Mouse (Mus musculus) midbrain, postnatal 0 days (tissue): ENCODE data around the gene Gpr63. TPM values are rescaled to one million over a fixed set of nuclear protein-coding genes. Genes with fewer than 3 reads are reported as not detected.

ENCODE experiments used
- ATAC-seq: fragments of 200-750 bp; cut with Nextera tagmentation; 2 replicates; pipeline ENCODE4 v1.8.0; 2017; ENCODE audit warnings: moderate number of reproducible peaks, mild to moderate bottlenecking, moderate TSS enrichment, moderate library complexity; ENCODE audit not compliant: low FRiP score
- DNase-seq: peaks from one replicate; pipeline ENCODE4 v3.0.0-alpha.2; 2015; ENCODE audit warnings: low spot score
- H3K27ac ChIP-seq: fragments of 300-500 bp; sonication (generic); 2 replicates; pipeline ENCODE4 v1.5.1; 2014; ENCODE audit warnings: low read depth, mild to moderate bottlenecking, low read length, mixed read lengths
- H3K27me3 ChIP-seq: fragments of 300-500 bp; sonication (generic); 2 replicates; pipeline ENCODE4 v1.6.1; 2014; ENCODE audit warnings: low read length, control low read depth, mixed read lengths; ENCODE audit not compliant: insufficient read depth
- H3K36me3 ChIP-seq: fragments of 300-500 bp; sonication (generic); 2 replicates; pipeline ENCODE4 v1.6.1; 2014; ENCODE audit warnings: low read length, control low read depth, mixed read lengths; ENCODE audit not compliant: insufficient read depth
- H3K4me1 ChIP-seq: fragments of 300-500 bp; sonication (generic); 2 replicates; pipeline ENCODE4 v1.6.1; 2014; ENCODE audit warnings: mild to moderate bottlenecking, control low read depth, antibody characterized with exemption, low read length, mixed read lengths; ENCODE audit not compliant: insufficient read depth
- H3K4me2 ChIP-seq: fragments of 300-500 bp; sonication (generic); 2 replicates; pipeline ENCODE4 v1.6.1; 2014; ENCODE audit warnings: low read depth, mild to moderate bottlenecking, low read length, mixed read lengths; ENCODE audit not compliant: poor library complexity, severe bottlenecking
- H3K4me3 ChIP-seq: fragments of 300-500 bp; sonication (generic); 2 replicates; pipeline ENCODE4 v1.5.1; 2014; ENCODE audit warnings: low read depth, mild to moderate bottlenecking, low read length, moderate library complexity
- H3K9ac ChIP-seq: fragments of 300-500 bp; sonication (generic); replicated peaks from 2 replicates; pipeline ENCODE4 v1.6.1; 2014; ENCODE audit warnings: mild to moderate bottlenecking, low read length, moderate library complexity, mixed read lengths; ENCODE audit not compliant: poor library complexity, severe bottlenecking
- H3K9me3 ChIP-seq: fragments of 300-500 bp; sonication (generic); 2 replicates; pipeline ENCODE4 v1.6.1; 2016; ENCODE audit warnings: low read length, control low read depth
- CTCF ChIP-seq: IDR thresholded peaks from 2 replicates; pipeline ENCODE4 v1.5.1; 2016; ENCODE audit warnings: antibody characterized with exemption, mild to moderate bottlenecking
- WGBS: fragments of 180-500 bp; shearing (Covaris S2); extraction: QIAGEN DNeasy Blood & Tissue Kit; methylation state at CpG from one replicate; pipeline ENCODE4 v1.1.7; 2014; 5-methylcytosine and 5-hydroxymethylcytosine counted together
- polyA plus RNA-seq: library from polyadenylated mRNA; unstranded; fragments of >200 nt; fragmentation: Nextera tagmentation; extraction: Ambion mirVana; gene quantifications from 2 replicates; pipeline ENCODE4 v1.2.1, GENCODE M21; 2015
- total RNA-seq: library from RNA; depleted of rRNA; stranded (reverse); fragments of >200 nt; gene quantifications from 2 replicates; pipeline ENCODE4 v1.2.3, GENCODE M21; 2014; rRNA removed

Gpr63 gene
- 10.4 and 17.1 TPM in 2 replicates for total RNA-seq
- 0.99 and 1.8 TPM in 2 replicates for polyA plus RNA-seq

DNA sequence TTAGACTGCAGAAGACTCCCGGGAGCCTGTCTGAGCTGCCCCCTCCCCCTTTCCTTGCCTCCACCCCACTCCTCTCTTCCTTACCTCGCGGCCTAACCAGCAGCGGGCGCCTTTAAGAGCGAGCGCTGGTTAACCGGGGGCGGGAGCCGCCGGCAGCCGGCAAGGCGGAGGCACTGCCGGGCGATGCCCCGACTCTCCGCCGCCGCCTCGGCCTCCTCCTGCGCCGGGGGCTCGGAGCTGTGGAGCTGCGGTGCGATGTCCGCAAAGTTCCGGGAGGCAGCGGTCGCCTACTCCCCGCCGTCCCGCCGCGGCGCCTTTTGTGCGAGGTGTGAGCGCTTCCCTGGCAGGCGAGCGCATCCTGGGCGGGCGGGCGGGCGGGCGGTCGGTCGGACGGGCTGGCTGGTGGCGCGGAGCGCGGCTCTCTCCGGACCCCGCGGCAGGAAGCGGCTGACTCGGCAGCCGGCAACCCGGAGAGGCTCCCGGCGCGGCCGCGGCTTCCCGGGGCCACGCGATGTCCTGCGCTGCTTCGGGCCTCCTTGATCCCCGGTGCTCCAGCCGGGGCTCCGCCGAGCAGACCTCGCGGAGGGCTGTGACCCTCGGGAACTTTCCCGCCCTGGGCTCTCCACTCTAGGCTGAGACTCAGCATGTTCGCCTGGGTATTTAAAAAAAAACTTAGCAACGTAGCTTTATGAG, at the start of gene Gpr63:
Gpr63 (plus strand) TSS at position 109 of the 693 bp plus-strand sequence.
- Histone ChIP-seq H3K9ac (peak within 1 kb of the TSS; percentile 91), H3K9me3 (no peaks in the 10 kb centered on the region), H3K27ac (peak within 1 kb of the TSS; percentile 85), H3K4me1 (peaks cover 6% of the 10 kb centered on the region; the same call in 1 of the 2 replicates), H3K4me3 (peak within 1 kb of the TSS; percentile 85), H3K36me3 (no peaks in the 10 kb centered on the region), H3K4me2 (peak within 1 kb of the TSS; percentile 71), H3K27me3 (no peaks in the 10 kb centered on the region)
- peak; percentile 62 for TF ChIP-seq CTCF
- ATAC-seq, result peak; percentile 94
- peak; percentile 87 for DNase-seq
- WGBS, result under 1% methylated on average over 69 of the region's 78 CpGs

DNA sequence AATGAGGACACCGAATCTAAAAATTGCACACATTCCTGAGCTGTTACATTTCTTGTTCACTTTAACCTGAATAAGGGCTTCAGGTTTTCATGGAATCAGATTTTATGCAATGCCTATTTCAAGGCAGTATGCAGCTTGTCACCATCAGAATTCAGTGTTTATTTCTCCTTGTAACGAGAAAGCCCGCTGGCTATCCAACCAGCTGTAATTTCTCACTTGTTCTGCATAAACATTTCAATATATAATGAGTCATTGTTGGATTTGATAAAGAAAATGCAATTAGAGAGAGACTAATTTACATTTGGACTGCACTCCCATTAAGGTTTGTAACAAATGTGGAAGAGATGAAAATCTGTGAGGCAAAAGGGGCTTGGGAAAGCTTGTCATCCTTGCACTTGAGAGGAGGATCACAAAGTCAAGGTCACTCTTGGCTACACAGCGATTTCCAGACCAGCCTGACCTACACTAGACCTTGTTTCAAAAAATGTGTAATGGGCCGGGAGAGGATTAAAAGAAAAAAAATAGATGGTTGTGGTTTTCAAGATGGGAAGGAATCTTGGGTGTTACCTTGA, 46.1 kb upstream of the Gpr63 start:
- Histone ChIP-seq H3K4me2 (no peak overlapping the region), H3K27ac (no peak overlapping the region), H3K4me1 (no peaks in the 10 kb centered on the region), H3K4me3 (no peak overlapping the region), H3K9ac (no peak overlapping the region), H3K9me3 (no peaks in the 10 kb centered on the region), H3K36me3 (no peaks in the 10 kb centered on the region), H3K27me3 (no peaks in the 10 kb centered on the region)
- TF ChIP-seq CTCF, result no peak
- DNase-seq (no peak), ATAC-seq (no peak)
- WGBS, result 72% methylated on average over 5 of the region's 5 CpGs

DNA sequence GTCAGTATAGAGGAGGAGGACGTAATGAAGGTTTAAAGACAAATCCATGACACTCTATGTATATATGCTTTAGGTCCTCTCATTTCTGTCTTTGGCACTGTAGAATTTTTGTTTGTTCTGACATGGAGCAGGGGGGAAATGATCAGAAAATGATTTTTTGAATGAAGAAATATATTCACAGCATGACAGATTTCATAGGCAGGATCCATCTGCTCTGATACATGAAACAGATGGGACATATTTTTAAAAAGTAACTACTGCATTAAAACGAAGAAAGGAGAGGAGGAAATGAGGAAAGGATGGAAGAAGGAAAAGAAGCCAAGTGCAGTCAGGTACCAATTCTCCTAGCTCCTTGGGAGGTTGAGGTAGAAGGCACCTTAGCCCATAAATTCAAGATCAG, 41.5 kb upstream of the Gpr63 start:
- TF ChIP-seq CTCF, result no peak
- H3K9me3 ChIP-seq, result no peaks in the 10 kb centered on the region
- no peak overlapping the region for H3K4me2 ChIP-seq
- 79% methylated on average over 2 of the region's 2 CpGs for WGBS
- no peaks in the 10 kb centered on the region for H3K27me3 ChIP-seq
- no peaks in the 10 kb centered on the region for H3K4me1 ChIP-seq
- H3K9ac ChIP-seq, result no peak overlapping the region
- ATAC-seq (no peak), DNase-seq (no peak)
- no peak overlapping the region for H3K27ac ChIP-seq
- H3K4me3 ChIP-seq, result no peak overlapping the region
- H3K36me3 ChIP-seq, result no peaks in the 10 kb centered on the region

DNA sequence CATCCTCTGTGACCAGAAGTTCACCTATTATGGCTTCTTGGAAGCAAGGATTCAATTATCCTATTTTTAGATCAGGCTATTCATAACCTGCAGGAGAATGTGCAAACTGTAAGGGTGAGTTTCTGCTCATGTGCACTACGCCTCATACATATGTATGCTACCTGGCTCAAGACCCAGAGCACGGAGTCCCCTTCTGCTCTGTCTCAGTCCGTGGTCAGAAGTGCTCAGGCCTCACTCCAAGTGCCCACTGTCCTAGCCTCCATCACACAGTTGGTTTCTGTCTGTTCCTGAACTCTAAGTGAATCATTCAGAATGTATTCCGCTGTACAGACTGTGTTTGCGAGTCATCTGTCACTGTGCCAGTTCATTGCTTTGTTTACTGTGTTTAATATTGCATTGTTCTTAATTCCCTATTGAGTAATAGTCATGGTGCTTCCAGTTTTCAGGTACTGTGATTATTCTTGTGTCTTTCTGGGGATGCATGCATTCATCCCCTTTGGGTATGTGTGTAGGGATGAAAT, 37.9 kb upstream of the Gpr63 start:
- ATAC-seq (no peak), DNase-seq (no peak)
- Histone ChIP-seq H3K4me1 (no peaks in the 10 kb centered on the region), H3K4me2 (no peak overlapping the region), H3K36me3 (no peaks in the 10 kb centered on the region), H3K27ac (no peak overlapping the region), H3K9ac (no peak overlapping the region), H3K9me3 (no peaks in the 10 kb centered on the region), H3K4me3 (no peak overlapping the region), H3K27me3 (no peaks in the 10 kb centered on the region)
- 81% methylated on average over 5 of the region's 5 CpGs for WGBS
- no peak for TF ChIP-seq CTCF

DNA sequence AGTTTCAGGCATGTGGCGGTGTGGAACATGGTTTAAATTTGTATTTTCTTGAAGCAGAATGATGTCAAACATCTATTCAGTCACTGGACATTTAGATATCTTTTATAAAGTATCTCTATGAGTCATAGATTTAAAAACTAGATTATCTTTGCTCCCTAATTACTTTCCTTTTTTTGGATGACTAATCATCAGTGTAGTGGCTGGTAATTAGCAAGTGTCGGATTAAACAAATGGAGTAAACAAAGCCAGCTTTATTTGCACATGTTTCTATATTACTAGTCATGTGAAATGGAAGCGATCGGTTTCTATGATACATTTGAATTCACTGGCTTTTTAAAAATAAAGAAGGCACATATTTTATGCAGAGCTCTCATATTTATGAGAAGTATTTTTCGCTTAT, 37.3 kb upstream of the Gpr63 start:
- no peaks in the 10 kb centered on the region for H3K36me3 ChIP-seq
- no peak overlapping the region for H3K9ac ChIP-seq
- H3K27me3 ChIP-seq, result no peaks in the 10 kb centered on the region
- DNase-seq (no peak), ATAC-seq (no peak)
- H3K4me1 ChIP-seq, result no peaks in the 10 kb centered on the region
- 92% methylated on average over 5 of the region's 5 CpGs for WGBS
- no peak overlapping the region for H3K4me3 ChIP-seq
- no peak for TF ChIP-seq CTCF
- H3K4me2 ChIP-seq, result no peak overlapping the region
- no peak overlapping the region for H3K27ac ChIP-seq
- H3K9me3 ChIP-seq, result no peaks in the 10 kb centered on the region
